Mouse (Mus musculus): ENCODE measurements around the gene Vcl.

Gene Vcl

GRCm38 (mm10) chr14:21013800-21014334 lies 84.7 kb downstream of the Vcl start:
- DNase-seq (ENCODE audit: low read depth, low spot score): no peak

GRCm38 (mm10) chr14:21017871-21018270 lies 88.7 kb downstream of the Vcl start:
- DNase-seq (ENCODE audit: low read depth, low spot score): no peak

- peak; percentile 51 for DNase-seq (ENCODE audit: low read depth, low spot score)
These were observed 89.8 kb downstream of the Vcl start for GRCm38 (mm10) chr14:21018977-21019376.

- no peak for DNase-seq (ENCODE audit: low read depth, low spot score)
These were observed 91.2 kb downstream of the Vcl start for GRCm38 (mm10) chr14:21020435-21020834.

- no peak for DNase-seq (ENCODE audit: low read depth, low spot score)
These were observed 98.3 kb downstream of the Vcl start for GRCm38 (mm10) chr14:21027542-21027941.

GRCm38 (mm10) chr14:21029025-21029659 lies 99.9 kb downstream of the Vcl start:
- DNase-seq (ENCODE audit: low read depth, low spot score): no peak

- peak; percentile 93 for DNase-seq (ENCODE audit: low read depth, low spot score)
These were observed 102.7 kb downstream of the Vcl start for GRCm38 (mm10) chr14:21031783-21032511.

GRCm38 (mm10) chr14:21034271-21034670 lies 105.1 kb downstream of the Vcl start:
- peak; percentile 72 for DNase-seq (ENCODE audit: low read depth, low spot score)

- DNase-seq (ENCODE audit: low read depth, low spot score): peak; percentile 34
These were observed 105.6 kb downstream of the Vcl start for GRCm38 (mm10) chr14:21034791-21035190.

- DNase-seq (ENCODE audit: low read depth, low spot score): no peak
These were observed 109.9 kb downstream of the Vcl start for GRCm38 (mm10) chr14:21039077-21039476.

GRCm38 (mm10) chr14:21039623-21040022 lies 110.4 kb downstream of the Vcl start:
- DNase-seq (ENCODE audit: low read depth, low spot score): no peak

- DNase-seq (ENCODE audit: low read depth, low spot score): no peak
These were observed 118.6 kb downstream of the Vcl start for GRCm38 (mm10) chr14:21047840-21048239.

GRCm38 (mm10) chr14:21048879-21049278 lies 119.7 kb downstream of the Vcl start:
- DNase-seq (ENCODE audit: low read depth, low spot score): peak; percentile 71

GRCm38 (mm10) chr14:21050734-21051133 lies 121.5 kb downstream of the Vcl start:
- peak; percentile 68 for DNase-seq (ENCODE audit: low read depth, low spot score)

GRCm38 (mm10) chr14:21051380-21052111 lies 122.3 kb downstream of the Vcl start:
- no peak for DNase-seq (ENCODE audit: low read depth, low spot score)

- peak; percentile 96 for DNase-seq (ENCODE audit: low read depth, low spot score)
These were observed 123.0 kb downstream of the Vcl start, which contains the start of the genes Ap3m1 and Adk for GRCm38 (mm10) chr14:21052112-21052780. Ap3m1 (minus strand) TSS chr14:21052508. Adk (plus strand) TSS chr14:21052574.

GRCm38 (mm10) chr14:21052781-21053130 lies 123.6 kb downstream of the Vcl start:
- DNase-seq (ENCODE audit: low read depth, low spot score): no peak

- no peak for DNase-seq (ENCODE audit: low read depth, low spot score)
These were observed 124.0 kb downstream of the Vcl start for GRCm38 (mm10) chr14:21053151-21053550.

- no peak for DNase-seq (ENCODE audit: low read depth, low spot score)
These were observed 124.4 kb downstream of the Vcl start for GRCm38 (mm10) chr14:21053586-21053985.

GRCm38 (mm10) chr14:21058972-21059371 lies 129.8 kb downstream of the Vcl start:
- no peak for DNase-seq (ENCODE audit: low read depth, low spot score)

GRCm38 (mm10) chr14:21062766-21063513 lies 133.7 kb downstream of the Vcl start:
- DNase-seq (ENCODE audit: low read depth, low spot score): no peak
